Mouse (Mus musculus): ENCODE measurements at regions not wholly inside any gene's neighbourhood (a gene's known extent, or its start where the extent isn't known, plus 50 kb on each side); places are given as distances from the start of the nearest gene placed in this dataset.

DNA sequence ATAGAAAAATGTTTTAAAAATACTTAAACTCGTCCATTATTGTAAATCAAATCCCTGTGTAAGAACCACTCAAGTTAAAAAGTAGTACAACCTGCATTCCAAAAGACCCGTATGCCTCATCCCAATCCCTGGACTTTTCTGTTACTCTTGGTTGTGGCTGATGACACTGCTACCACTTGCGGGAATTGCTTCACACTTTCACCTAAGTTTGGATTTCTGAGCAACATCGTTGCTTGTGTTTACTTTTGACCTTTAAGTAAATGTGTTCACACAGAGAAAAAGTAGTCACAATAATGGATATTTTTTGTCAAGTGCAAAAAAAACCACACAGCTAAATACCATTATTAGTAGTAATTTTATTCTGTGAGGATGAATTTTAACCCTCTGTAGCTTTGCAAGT, 139.2 kb upstream of the Lpp start:
- no peaks in the 10 kb centered on the region for H3K27me3 ChIP-seq (replicated peaks)
- H3K27ac ChIP-seq (replicated peaks), result no peak overlapping the region
- H3K9me3 ChIP-seq (replicated peaks), result no peaks in the 10 kb centered on the region
- no peaks in the 10 kb centered on the region for H3K4me1 ChIP-seq
- 88% methylated on average over 4 of the region's 4 CpGs for WGBS
- no peak overlapping the region for H3K4me3 ChIP-seq (replicated peaks)
- H3K9ac ChIP-seq (replicated peaks), result no peak overlapping the region
- H3K36me3 ChIP-seq, result no peaks in the 10 kb centered on the region
- H3K4me2 ChIP-seq, result no peak overlapping the region
- no peak for ATAC-seq (ENCODE audit: low FRiP score)

DNA sequence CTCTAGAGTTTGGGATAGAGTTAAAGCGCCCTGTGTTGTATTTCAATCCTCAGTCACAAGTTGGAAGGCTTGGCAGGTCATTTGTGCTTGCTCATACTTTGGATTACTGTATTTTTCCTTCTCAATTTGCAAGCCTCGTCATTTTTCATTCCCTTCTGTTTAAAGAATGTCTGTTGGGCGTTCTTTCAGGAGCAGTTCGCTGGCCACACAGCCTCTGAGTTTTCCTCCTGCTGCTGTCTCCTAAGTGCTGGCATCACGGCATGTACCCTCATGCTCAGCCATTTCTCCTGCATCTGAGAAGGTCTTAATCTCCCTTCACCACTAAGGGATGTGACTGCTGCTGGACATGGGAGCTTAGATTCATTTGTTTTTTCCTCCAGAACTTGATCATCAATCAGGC, 146.0 kb upstream of the Lpp start:
- H3K4me2 ChIP-seq, result no peak overlapping the region
- no peaks in the 10 kb centered on the region for H3K4me1 ChIP-seq
- WGBS, result 85% methylated on average over 5 of the region's 5 CpGs
- no peak for ATAC-seq (ENCODE audit: low FRiP score)
- H3K27ac ChIP-seq (replicated peaks), result no peak overlapping the region
- no peaks in the 10 kb centered on the region for H3K27me3 ChIP-seq (replicated peaks)
- H3K9me3 ChIP-seq (replicated peaks), result no peaks in the 10 kb centered on the region
- H3K36me3 ChIP-seq, result no peaks in the 10 kb centered on the region
- no peak overlapping the region for H3K9ac ChIP-seq (replicated peaks)
- no peak overlapping the region for H3K4me3 ChIP-seq (replicated peaks)

DNA sequence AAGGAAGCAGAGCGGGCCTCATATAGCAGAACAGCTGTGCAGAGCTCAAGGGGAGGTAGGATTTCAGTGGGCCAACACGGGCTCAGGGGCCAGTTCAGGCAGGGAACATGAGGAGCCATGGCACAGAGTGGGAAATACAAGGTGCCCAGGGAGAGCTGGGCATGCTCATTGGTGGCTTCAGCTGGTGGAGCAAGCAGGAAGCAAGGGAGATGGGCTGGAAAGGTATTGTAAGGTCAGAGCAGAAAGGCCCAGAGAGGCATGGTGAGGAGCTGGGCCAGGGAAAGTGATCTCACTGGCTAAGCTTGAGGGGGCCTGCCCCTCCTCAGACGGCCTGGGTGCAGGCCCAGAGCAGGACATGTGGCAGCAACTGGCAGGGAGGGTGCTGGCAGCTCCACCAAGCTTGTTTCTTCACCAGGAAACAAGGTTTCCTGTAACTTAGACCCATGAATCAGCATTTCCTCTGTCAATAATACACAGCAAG, 155.2 kb upstream of the Lpp start:
- Histone ChIP-seq H3K4me3 (replicated peaks) (no peak overlapping the region), H3K4me1 (no peaks in the 10 kb centered on the region), H3K9ac (replicated peaks) (no peak overlapping the region), H3K9me3 (replicated peaks) (no peaks in the 10 kb centered on the region), H3K27ac (replicated peaks) (no peak overlapping the region), H3K4me2 (no peak overlapping the region), H3K36me3 (no peaks in the 10 kb centered on the region), H3K27me3 (replicated peaks) (no peaks in the 10 kb centered on the region)
- WGBS, result 81% methylated on average over 3 of the region's 3 CpGs
- no peak for ATAC-seq (ENCODE audit: low FRiP score)

DNA sequence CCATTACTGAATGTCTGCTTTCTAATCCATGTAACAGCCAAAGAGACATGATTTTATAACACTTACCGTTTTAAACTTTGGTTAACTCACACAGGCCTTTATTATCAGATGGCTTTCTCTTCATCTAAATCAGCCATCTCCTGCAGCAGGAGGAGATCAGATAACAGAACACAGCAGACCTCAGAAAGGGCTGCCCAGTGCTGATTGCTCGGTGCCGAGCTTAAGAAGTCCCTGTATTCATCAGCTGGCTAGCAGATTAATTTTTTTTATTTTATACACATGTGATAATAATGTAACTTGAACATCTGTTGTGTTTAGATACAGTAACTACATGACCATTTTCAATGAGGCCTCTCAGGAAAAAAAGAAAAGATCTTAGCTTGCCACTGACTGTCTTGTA, 155.9 kb upstream of the Lpp start:
- no peak overlapping the region for H3K4me2 ChIP-seq
- WGBS, result 89% methylated on average over 3 of the region's 3 CpGs

DNA sequence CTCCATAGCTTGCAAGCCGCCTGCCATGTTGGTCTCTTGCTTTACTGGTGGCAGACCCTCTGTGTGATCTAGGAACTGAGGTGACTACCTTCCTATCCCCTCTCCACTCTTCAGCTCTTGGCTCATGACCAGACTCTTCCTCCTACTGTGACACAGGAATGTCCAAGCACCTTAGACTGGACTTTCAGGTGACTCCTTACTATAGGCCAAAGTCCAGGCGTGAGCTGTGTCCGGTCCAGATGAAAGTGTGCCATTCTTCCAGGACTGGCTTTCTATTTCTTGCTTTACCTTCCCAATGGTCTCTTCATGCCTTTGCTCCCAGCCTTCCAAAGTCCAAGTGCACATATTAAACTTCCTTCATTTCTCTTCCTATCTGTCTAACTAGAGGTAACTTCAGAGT, 156.3 kb upstream of the Lpp start:
- Histone ChIP-seq H3K4me1 (no peaks in the 10 kb centered on the region), H3K27ac (replicated peaks) (no peak overlapping the region), H3K4me2 (no peak overlapping the region), H3K27me3 (replicated peaks) (no peaks in the 10 kb centered on the region), H3K4me3 (replicated peaks) (no peak overlapping the region), H3K36me3 (no peaks in the 10 kb centered on the region), H3K9me3 (replicated peaks) (no peaks in the 10 kb centered on the region), H3K9ac (replicated peaks) (no peak overlapping the region)
- no peak for ATAC-seq (ENCODE audit: low FRiP score)
- 95% methylated on average over 3 of the region's 3 CpGs for WGBS

More for the DNA sequence above, 155.9 kb upstream of the Lpp start:
- no peak overlapping the region for H3K27ac ChIP-seq (replicated peaks)
- H3K9me3 ChIP-seq (replicated peaks), result no peaks in the 10 kb centered on the region
- H3K9ac ChIP-seq (replicated peaks), result no peak overlapping the region
- no peaks in the 10 kb centered on the region for H3K36me3 ChIP-seq
- H3K4me3 ChIP-seq (replicated peaks), result no peak overlapping the region
- no peaks in the 10 kb centered on the region for H3K4me1 ChIP-seq
- H3K27me3 ChIP-seq (replicated peaks), result no peaks in the 10 kb centered on the region
- ATAC-seq (ENCODE audit: low FRiP score), result no peak

DNA sequence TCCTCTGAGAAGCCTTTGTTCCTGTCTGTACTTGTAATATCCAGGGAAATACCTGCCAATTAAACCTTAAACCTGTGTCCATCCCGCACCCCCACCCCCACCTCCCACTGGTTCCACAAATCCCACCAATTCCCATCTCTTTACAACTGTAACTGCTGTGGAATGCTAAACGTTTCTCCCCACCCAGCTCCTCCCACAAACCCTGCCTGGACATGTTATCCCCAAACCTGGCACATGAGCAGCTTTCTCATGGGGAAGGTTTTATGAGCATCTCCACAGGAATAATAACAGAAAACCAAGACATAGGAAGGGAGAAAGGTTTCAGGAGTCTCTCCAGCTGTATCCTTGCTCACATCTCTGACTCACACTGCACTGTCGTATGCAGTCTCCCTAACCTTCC, 156.8 kb upstream of the Lpp start:
- no peak overlapping the region for H3K27ac ChIP-seq (replicated peaks)
- H3K4me1 ChIP-seq, result no peaks in the 10 kb centered on the region
- no peaks in the 10 kb centered on the region for H3K27me3 ChIP-seq (replicated peaks)
- H3K36me3 ChIP-seq, result no peaks in the 10 kb centered on the region
- no peaks in the 10 kb centered on the region for H3K9me3 ChIP-seq (replicated peaks)
- 79% methylated on average over 3 of the region's 3 CpGs for WGBS
- H3K9ac ChIP-seq (replicated peaks), result no peak overlapping the region
- ATAC-seq (ENCODE audit: low FRiP score), result no peak
- no peak overlapping the region for H3K4me3 ChIP-seq (replicated peaks)
- no peak overlapping the region for H3K4me2 ChIP-seq

DNA sequence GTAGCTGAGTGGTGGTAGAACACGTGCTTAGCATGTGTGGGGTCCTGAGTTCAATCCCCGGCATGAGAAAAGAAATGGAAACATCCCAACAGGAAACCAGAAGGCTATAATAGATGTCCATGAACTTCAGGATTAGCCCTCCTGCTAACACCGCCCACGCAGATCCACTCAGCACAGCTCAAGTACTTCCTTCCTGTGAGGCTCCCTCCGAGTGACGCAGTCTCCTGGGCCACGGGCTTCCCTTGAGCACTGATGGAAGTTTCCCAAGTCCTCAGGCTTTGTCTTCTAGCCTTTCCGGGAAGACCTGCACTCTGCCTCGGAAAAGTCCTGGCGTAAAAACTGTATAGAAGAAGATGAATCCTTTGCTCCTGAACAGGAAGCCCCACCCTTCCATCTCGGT, 158.5 kb upstream of the Lpp start:
- WGBS, result 89% methylated on average over 11 of the region's 11 CpGs

DNA sequence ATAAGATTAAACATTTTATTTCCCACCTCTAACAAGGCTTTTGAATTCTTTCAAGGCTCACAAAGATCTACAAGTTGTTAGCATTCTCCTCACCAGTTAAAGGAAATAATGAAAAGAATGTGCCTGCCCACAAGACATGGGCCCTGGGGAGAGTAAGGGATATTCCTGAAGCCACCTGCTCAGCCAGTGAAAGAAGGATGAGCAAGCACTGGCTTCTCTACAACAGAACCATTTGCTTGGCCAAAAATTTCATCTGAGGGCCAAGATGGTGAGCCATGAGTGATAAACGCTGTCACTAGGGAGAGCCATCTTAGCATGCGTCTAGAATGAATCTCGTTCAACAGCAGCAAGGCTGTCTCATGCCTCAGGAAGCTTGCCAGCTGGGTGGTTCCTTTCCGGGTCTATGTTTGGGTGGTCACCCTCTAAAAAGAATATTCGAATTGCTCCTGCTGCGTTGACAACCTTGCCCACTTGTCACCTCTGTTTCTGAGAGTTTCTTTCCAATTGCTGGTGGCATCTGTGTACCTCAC, 161.2 kb upstream of the Lpp start:
- Histone ChIP-seq H3K9ac (replicated peaks) (no peak overlapping the region), H3K4me3 (replicated peaks) (no peak overlapping the region), H3K9me3 (replicated peaks) (no peaks in the 10 kb centered on the region), H3K36me3 (no peaks in the 10 kb centered on the region), H3K4me2 (no peak overlapping the region), H3K27me3 (replicated peaks) (no peaks in the 10 kb centered on the region), H3K4me1 (peaks cover 7% of the 10 kb centered on the region), H3K27ac (replicated peaks) (no peak overlapping the region)
- no peak for ATAC-seq (ENCODE audit: low FRiP score)
- 85% methylated on average over 6 of the region's 6 CpGs for WGBS

More for the DNA sequence above, 158.5 kb upstream of the Lpp start:
- Histone ChIP-seq H3K9ac (replicated peaks) (no peak overlapping the region), H3K36me3 (no peaks in the 10 kb centered on the region), H3K27me3 (replicated peaks) (no peaks in the 10 kb centered on the region), H3K4me1 (peaks cover 2% of the 10 kb centered on the region; the same call in 1 of the 2 replicates), H3K9me3 (replicated peaks) (no peaks in the 10 kb centered on the region), H3K27ac (replicated peaks) (no peak overlapping the region), H3K4me3 (replicated peaks) (no peak overlapping the region), H3K4me2 (no peak overlapping the region)
- ATAC-seq (ENCODE audit: low FRiP score), result no peak

DNA sequence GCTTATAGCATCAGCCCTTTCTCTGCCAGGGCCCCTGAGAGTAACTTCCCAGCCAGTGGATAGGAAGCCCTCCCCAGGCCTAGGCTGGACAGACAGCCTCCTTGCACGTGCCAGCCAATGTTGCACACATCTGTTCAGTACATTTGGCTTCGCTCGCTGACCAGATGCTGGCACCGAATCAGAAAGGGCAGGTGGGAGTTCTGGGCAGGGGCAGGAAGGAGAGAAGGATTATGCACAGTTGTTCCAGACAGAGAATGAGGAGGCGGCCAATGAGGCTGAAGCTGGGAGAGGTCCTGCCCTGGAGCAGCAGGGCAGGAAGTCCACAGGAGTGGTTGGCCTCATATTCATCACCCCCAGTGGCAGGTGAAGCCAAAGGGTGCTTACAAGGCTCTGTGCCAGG, 161.8 kb upstream of the Lpp start:
- no peaks in the 10 kb centered on the region for H3K27me3 ChIP-seq (replicated peaks)
- H3K4me3 ChIP-seq (replicated peaks), result no peak overlapping the region
- H3K27ac ChIP-seq (replicated peaks), result no peak overlapping the region
- H3K9me3 ChIP-seq (replicated peaks), result no peaks in the 10 kb centered on the region
- ATAC-seq (ENCODE audit: low FRiP score), result 0 out of 2 replicates have a peak, but pooled peaks have one; percentile 45
- peaks cover 7% of the 10 kb centered on the region for H3K4me1 ChIP-seq
- H3K9ac ChIP-seq (replicated peaks), result no peak overlapping the region
- H3K4me2 ChIP-seq, result no peak overlapping the region
- H3K36me3 ChIP-seq, result no peaks in the 10 kb centered on the region
- WGBS, result 71% methylated on average over 5 of the region's 5 CpGs

DNA sequence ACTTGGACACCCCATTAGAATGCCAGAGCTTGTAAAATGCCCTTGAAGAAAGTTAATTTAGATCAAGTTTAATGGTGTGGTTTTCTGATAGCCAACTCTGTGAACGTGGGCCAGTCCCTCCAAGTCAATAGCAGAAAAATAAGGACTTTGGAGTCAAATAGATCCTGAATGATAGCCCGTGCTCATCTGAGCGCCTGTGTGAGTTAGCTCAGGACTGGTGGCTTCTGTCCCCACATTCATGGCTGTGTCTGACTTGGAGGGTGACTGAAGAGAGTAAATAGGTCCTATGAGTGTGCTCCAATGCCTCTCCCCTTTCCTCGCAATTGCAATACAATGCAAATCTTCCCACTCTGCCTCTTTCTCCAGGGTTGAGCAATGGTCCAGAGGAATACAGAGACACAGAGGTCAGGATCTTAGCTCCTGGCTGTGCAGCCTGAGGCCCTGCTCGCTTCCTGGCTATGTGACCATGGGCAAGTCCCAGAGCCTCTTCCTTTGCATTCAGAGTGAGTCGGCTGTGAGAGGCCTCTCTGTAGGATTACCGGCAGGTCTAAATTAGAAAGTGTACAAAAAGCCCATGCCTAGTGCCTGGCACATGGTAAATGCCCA, 164.2 kb upstream of the Lpp start:
- Histone ChIP-seq H3K27me3 (replicated peaks) (no peaks in the 10 kb centered on the region), H3K9me3 (replicated peaks) (no peaks in the 10 kb centered on the region), H3K9ac (replicated peaks) (no peak overlapping the region), H3K4me2 (no peak overlapping the region), H3K4me1 (peaks cover 7% of the 10 kb centered on the region), H3K4me3 (replicated peaks) (no peak overlapping the region), H3K27ac (replicated peaks) (no peak overlapping the region), H3K36me3 (no peaks in the 10 kb centered on the region)
- no peak for ATAC-seq (ENCODE audit: low FRiP score)
- 64% methylated on average over 7 of the region's 7 CpGs for WGBS

DNA sequence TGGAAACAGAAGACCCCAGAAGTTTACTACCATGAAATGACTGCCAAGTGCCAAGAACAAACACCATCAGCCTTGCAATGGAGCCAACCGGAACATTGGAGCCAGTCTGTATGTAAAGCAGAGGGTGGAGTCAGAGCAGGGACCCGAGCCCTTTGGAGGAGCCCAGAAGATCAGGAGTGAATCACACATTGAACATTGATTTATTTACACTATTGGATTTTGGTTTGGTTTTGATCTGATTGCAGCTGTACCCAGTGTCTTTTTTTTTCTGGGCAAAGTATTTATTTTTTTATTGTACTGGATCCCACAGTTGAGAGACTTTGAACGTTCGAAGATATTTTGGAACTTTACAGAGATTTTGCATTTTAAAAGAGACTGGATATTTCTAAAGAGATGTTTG, 167.4 kb upstream of the Lpp start:
- 82% methylated on average over 4 of the region's 4 CpGs for WGBS
- peaks cover 7% of the 10 kb centered on the region for H3K4me1 ChIP-seq
- H3K36me3 ChIP-seq, result no peaks in the 10 kb centered on the region
- no peak overlapping the region for H3K9ac ChIP-seq (replicated peaks)
- no peaks in the 10 kb centered on the region for H3K9me3 ChIP-seq (replicated peaks)
- no peak overlapping the region for H3K27ac ChIP-seq (replicated peaks)
- no peak overlapping the region for H3K4me3 ChIP-seq (replicated peaks)
- no peak overlapping the region for H3K4me2 ChIP-seq
- no peaks in the 10 kb centered on the region for H3K27me3 ChIP-seq (replicated peaks)
- no peak for ATAC-seq (ENCODE audit: low FRiP score)

DNA sequence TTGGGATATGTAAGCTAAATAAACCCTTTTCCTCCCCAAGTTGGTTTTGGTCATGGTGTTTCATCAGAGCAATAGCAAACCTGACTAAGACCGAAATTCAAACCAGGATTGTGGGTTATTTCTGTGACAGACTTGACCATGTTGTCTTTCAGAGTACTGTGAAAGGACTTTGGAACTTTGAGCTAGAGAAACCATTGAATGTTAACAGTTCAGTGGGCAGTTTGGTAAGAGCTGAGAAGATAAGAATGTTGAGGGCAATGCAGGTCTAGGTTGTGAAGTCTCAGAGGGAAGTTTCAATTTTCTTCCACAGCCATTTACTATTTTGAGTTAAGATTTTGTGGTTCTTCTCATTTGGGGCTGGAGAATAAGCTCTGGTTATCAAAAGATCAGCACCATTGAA, 168.2 kb upstream of the Lpp start:
- Histone ChIP-seq H3K27me3 (replicated peaks) (no peaks in the 10 kb centered on the region), H3K9me3 (replicated peaks) (no peaks in the 10 kb centered on the region), H3K36me3 (no peaks in the 10 kb centered on the region), H3K4me1 (peaks cover 7% of the 10 kb centered on the region), H3K4me2 (no peak overlapping the region), H3K4me3 (replicated peaks) (no peak overlapping the region), H3K27ac (replicated peaks) (no peak overlapping the region), H3K9ac (replicated peaks) (no peak overlapping the region)
- ATAC-seq (ENCODE audit: low FRiP score), result no peak
- 94% methylated on average over 1 of the region's 1 CpGs for WGBS
